Mouse (Mus musculus) embryonic facial prominence, embryonic 11.5 days (tissue): Measurements from ENCODE around the gene Erc1. TPM values are rescaled to one million over a fixed set of nuclear protein-coding genes. Genes with fewer than 3 reads are reported as not detected.

Source experiments
- ATAC-seq: fragments of 200-750 bp; cut with Nextera tagmentation; replicated peaks from 2 replicates; pipeline ENCODE4 v1.8.0; 2017; ENCODE audit warnings: low read depth; ENCODE audit not compliant: insufficient number of reproducible peaks, low FRiP score, low TSS enrichment
- DNase-seq: peaks from one replicate; pipeline ENCODE4 v3.0.0-alpha.2; 2015; ENCODE audit warnings: low spot score
- H3K27ac ChIP-seq: fragments of 300-500 bp; sonication (generic); replicated peaks from 2 replicates; pipeline ENCODE4 v1.5.1; 2014; ENCODE audit warnings: mild to moderate bottlenecking, low read depth, low read length, control low read depth
- H3K27me3 ChIP-seq: fragments of 300-500 bp; sonication (generic); 2 replicates; pipeline ENCODE4 v1.6.1; 2014; ENCODE audit warnings: mild to moderate bottlenecking, low read length, moderate library complexity, mixed read lengths; ENCODE audit not compliant: control insufficient read depth, insufficient read depth
- H3K36me3 ChIP-seq: fragments of 300-500 bp; sonication (generic); replicated peaks from 2 replicates; pipeline ENCODE4 v1.6.1; 2014; ENCODE audit warnings: low read depth, mild to moderate bottlenecking, low read length, moderate library complexity, mixed read lengths; ENCODE audit not compliant: control insufficient read depth, insufficient read depth
- H3K4me1 ChIP-seq: fragments of 300-500 bp; sonication (generic); 2 replicates; pipeline ENCODE4 v1.6.1; 2014; ENCODE audit warnings: low read length, mixed read lengths; ENCODE audit not compliant: control insufficient read depth, insufficient read depth
- H3K4me2 ChIP-seq: fragments of 300-500 bp; sonication (generic); 2 replicates; pipeline ENCODE4 v1.6.1; 2014; ENCODE audit warnings: low read depth, mild to moderate bottlenecking, control low read depth, low read length, moderate library complexity
- H3K4me3 ChIP-seq: fragments of 300-500 bp; sonication (generic); 2 replicates; pipeline ENCODE4 v1.5.1; 2014; ENCODE audit warnings: low read depth, low read length, control low read depth
- H3K9ac ChIP-seq: fragments of 300-500 bp; sonication (generic); replicated peaks from 2 replicates; pipeline ENCODE4 v1.6.1; 2014; ENCODE audit warnings: mild to moderate bottlenecking, control low read depth, low read length
- H3K9me3 ChIP-seq: fragments of 300-500 bp; sonication (generic); replicated peaks from 2 replicates; pipeline ENCODE4 v1.6.1; 2016; ENCODE audit warnings: mild to moderate bottlenecking, low read length, inconsistent platforms, mixed read lengths; ENCODE audit not compliant: control insufficient read depth
- WGBS: fragments of 180-500 bp; shearing (Covaris S2); extraction: QIAGEN DNeasy Blood & Tissue Kit; methylation state at CpG from one replicate; pipeline ENCODE4 v1.1.7; 2014; 5-methylcytosine and 5-hydroxymethylcytosine counted together
- polyA plus RNA-seq: library from polyadenylated mRNA; unstranded; fragments of >200 nt; fragmentation: Nextera tagmentation; extraction: Ambion mirVana; gene quantifications from 2 replicates; pipeline ENCODE4 v1.2.1, GENCODE M21; 2014

Gene Erc1
- 27.6 and 28.2 TPM in 2 replicates for polyA plus RNA-seq

DNA sequence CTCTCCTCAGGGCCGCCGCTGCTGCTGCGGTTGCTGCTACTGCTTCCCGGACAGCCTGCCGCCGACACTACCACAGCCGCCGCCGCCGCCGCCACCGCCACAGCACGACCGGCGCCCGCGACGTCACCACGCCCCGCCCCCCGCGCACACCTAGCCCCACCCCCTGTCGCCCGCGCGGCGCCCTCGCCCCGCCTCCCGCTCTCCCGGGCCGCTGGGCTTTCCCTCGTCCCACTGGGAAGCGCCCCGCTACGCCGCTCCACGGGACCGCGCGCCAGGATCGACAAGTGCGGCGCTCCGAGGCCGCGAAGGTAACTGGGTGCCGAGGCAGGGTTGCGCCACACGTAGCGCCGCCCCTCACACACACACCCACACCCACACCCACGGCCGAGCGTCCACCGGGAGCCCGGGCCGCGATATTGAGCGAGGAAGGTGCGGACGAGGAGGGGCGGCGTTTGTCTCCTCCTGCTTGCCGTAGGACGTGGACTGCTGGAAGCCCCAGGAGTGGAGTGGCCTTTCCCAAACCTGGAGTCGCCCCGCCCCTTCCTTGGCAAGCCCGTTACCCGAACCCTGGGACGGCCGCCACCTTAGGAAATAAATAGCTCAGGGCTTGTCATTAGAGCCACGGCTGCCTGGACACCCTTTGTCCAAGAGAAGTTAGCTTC lies at the start of gene Erc1:
Gene Erc1, minus strand, starts transcription at position 134 of the 662 bp plus-strand sequence.
- ATAC-seq (peak; percentile 92), DNase-seq (peak; percentile 96)
- under 1% methylated on average over 41 of the region's 73 CpGs for WGBS
- H3K27me3 ChIP-seq, result no peaks in the 10 kb centered on the region
- H3K9ac ChIP-seq, result peak within 1 kb of the TSS; percentile 89
- peak within 1 kb of the TSS; percentile 51 for H3K4me2 ChIP-seq
- no peaks in the 10 kb centered on the region for H3K4me1 ChIP-seq
- peak within 1 kb of the TSS; percentile 74 for H3K4me3 ChIP-seq
- H3K27ac ChIP-seq, result peak within 1 kb of the TSS; percentile 94
- no peaks in the 10 kb centered on the region for H3K9me3 ChIP-seq
- H3K36me3 ChIP-seq, result no peaks in the 10 kb centered on the region

DNA sequence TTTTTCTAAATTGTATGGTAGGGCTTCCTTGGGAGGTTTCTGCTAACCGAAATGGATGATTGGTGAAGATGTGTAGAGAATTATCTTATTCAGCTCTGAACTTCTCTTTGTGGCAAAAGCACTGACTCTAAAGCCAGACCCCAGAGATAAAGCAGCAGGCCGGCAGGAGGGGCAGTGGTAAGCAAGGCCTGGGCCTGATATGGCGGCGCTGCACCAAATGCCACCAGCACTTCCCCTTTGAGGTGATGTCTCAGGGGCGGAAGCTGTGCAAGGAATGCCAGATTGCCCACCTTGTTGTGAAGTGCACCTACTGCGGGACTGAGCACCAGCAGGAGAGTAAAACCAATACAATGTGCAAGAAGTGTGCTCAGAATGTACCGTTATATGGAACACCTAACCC lies 44.7 kb upstream of the Erc1 start:
- no peaks in the 10 kb centered on the region for H3K9me3 ChIP-seq
- H3K36me3 ChIP-seq, result no peaks in the 10 kb centered on the region
- 82% methylated on average over 7 of the region's 7 CpGs for WGBS
- H3K27ac ChIP-seq, result no peak overlapping the region
- no peak overlapping the region for H3K4me2 ChIP-seq
- H3K27me3 ChIP-seq, result no peaks in the 10 kb centered on the region
- no peak for ATAC-seq
- no peak overlapping the region for H3K9ac ChIP-seq
- DNase-seq, result no peak
- no peak overlapping the region for H3K4me3 ChIP-seq
- H3K4me1 ChIP-seq, result no peaks in the 10 kb centered on the region

DNA sequence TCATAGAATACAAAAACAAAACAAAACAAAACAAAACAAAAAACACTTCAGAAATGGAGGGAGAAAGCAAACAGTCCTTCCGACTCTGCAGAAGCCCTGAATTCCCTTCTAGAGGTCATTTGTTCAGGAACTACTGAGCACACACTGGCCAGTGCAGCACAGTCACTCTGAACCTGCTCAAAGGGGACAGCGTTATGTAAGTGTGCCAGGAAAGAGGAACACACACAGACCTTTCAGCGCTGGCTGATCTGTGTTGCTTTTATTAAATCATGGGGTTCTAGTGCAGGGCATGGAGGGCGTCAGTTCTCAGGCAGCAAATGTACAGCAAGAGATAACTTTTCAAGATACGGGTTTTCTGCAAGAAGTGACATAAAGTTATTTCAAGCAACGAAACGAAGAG lies 35.2 kb upstream of the Erc1 start:
- ATAC-seq, result no peak
- Histone ChIP-seq H3K4me1 (no peaks in the 10 kb centered on the region), H3K4me2 (no peak overlapping the region), H3K27ac (no peak overlapping the region), H3K9me3 (no peaks in the 10 kb centered on the region), H3K9ac (no peak overlapping the region), H3K36me3 (no peaks in the 10 kb centered on the region), H3K27me3 (no peaks in the 10 kb centered on the region), H3K4me3 (no peak overlapping the region)
- no peak for DNase-seq
- WGBS, result 81% methylated on average over 7 of the region's 7 CpGs

DNA sequence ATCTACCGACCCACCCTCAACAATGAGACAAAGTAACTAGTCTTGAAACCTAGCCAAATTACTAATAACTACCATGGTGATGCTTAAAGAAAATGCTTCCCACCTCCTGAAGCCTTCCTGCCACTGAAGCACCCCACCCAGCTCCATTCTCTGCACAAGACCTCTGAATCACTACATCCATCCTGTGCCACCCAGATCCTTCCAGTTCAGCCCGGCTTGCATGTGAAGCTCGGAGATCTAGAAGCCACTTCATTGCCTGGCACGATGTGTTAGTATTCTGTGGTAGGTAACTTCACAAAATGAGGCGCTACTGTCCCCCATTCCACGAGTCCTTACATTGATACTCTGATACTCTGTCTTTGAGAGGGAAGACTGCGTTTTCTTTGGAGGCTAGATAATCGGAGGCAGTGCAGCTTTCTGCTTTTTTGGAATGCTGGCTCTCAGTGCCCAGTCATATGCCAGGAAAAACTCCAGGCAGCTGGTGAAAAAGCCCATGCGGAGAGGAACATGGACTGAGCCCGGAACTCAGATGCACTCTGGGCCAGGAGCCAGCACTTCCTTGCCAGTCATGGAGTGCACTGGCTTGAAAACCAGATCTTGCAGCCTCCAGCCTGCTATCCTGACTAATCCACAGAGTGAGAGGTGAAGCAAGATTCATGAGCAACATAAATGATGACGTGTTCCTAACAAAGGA lies 16.5 kb upstream of the Erc1 start:
- H3K4me3 ChIP-seq, result no peak overlapping the region
- no peaks in the 10 kb centered on the region for H3K4me1 ChIP-seq
- 91% methylated on average over 11 of the region's 11 CpGs for WGBS
- H3K27me3 ChIP-seq, result no peaks in the 10 kb centered on the region
- DNase-seq, result no peak
- H3K9me3 ChIP-seq, result no peaks in the 10 kb centered on the region
- ATAC-seq, result no peak
- H3K9ac ChIP-seq, result no peak overlapping the region
- no peak overlapping the region for H3K27ac ChIP-seq
- no peaks in the 10 kb centered on the region for H3K36me3 ChIP-seq
- H3K4me2 ChIP-seq, result no peak overlapping the region

DNA sequence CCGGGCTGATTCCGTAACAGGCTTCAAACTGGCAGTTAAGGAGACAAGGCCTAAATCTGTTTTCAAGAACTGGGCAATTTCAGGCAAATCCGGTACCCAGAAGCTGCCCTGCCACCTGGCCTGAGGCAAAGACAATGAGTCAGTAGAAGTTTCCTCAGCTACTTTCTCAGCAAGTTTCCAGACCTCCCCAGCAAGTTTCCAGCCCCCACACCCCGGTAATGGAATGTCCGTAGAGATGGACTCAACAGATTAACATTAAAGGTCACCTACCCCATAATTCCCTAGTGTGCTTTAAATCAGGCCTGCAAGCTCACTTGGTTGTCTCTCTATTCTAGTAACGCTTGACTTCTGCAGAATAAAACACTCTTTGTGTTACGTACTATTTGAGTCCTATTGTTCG lies 13.6 kb upstream of the Erc1 start:
- Histone ChIP-seq H3K9ac (no peak overlapping the region), H3K4me1 (no peaks in the 10 kb centered on the region), H3K36me3 (no peaks in the 10 kb centered on the region), H3K27me3 (no peaks in the 10 kb centered on the region), H3K9me3 (no peaks in the 10 kb centered on the region), H3K4me3 (no peak overlapping the region), H3K4me2 (no peak overlapping the region), H3K27ac (no peak overlapping the region)
- no peak for ATAC-seq
- WGBS, result 53% methylated on average over 8 of the region's 8 CpGs
- DNase-seq, result no peak

DNA sequence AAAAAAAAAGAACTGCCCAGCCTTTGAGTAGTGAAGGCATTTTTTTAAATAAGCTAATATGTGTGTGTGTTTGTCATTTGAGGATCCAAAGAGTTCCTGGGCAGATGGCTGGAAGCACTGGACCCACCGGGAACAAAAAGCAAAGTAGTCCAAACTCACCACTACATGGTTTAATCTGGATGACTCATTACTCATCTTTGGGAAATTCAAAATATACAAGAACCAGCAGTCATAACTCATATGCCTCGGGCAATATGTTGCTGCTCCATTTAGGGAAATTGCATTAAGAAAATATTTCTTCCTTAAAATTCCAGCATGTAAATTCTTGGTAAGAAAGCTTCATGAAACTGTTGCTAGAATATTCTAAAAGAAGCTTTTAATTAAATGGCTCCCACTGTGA lies 12.3 kb upstream of the Erc1 start:
- Histone ChIP-seq H3K9me3 (no peaks in the 10 kb centered on the region), H3K4me2 (no peak overlapping the region), H3K9ac (no peak overlapping the region), H3K27ac (no peak overlapping the region), H3K4me1 (no peaks in the 10 kb centered on the region), H3K36me3 (no peaks in the 10 kb centered on the region), H3K27me3 (no peaks in the 10 kb centered on the region), H3K4me3 (no peak overlapping the region)
- DNase-seq (no peak), ATAC-seq (no peak)
- 91% methylated on average over 2 of the region's 2 CpGs for WGBS

- no peaks in the 10 kb centered on the region for H3K9me3 ChIP-seq
- no peak overlapping the region for H3K4me3 ChIP-seq
- WGBS, result 89% methylated on average over 4 of the region's 4 CpGs
- ATAC-seq, result no peak
- H3K4me1 ChIP-seq, result no peaks in the 10 kb centered on the region
- H3K36me3 ChIP-seq, result no peaks in the 10 kb centered on the region
- no peak overlapping the region for H3K4me2 ChIP-seq
- no peaks in the 10 kb centered on the region for H3K27me3 ChIP-seq
- H3K9ac ChIP-seq, result no peak overlapping the region
- H3K27ac ChIP-seq, result no peak overlapping the region
- no peak for DNase-seq
Observed at GRCm38 (mm10) chr6:119855471-119855870, 7.5 kb upstream of the Erc1 start.

- DNase-seq (no peak), ATAC-seq (no peak)
- no peak overlapping the region for H3K4me2 ChIP-seq
- no peaks in the 10 kb centered on the region for H3K36me3 ChIP-seq
- no peaks in the 10 kb centered on the region for H3K27me3 ChIP-seq
- H3K9ac ChIP-seq, result no peak overlapping the region
- no peak overlapping the region for H3K27ac ChIP-seq
- H3K4me1 ChIP-seq, result no peaks in the 10 kb centered on the region
- no peak overlapping the region for H3K4me3 ChIP-seq
- WGBS, result 35% methylated on average over 2 of the region's 2 CpGs
- no peaks in the 10 kb centered on the region for H3K9me3 ChIP-seq
Observed at GRCm38 (mm10) chr6:119854156-119854555, 6.2 kb upstream of the Erc1 start.
